Mouse (Mus musculus) thymus, adult 2 months (tissue): ENCODE data around the gene Ezr.

Source experiments
- CTCF ChIP-seq: fragments of 200-500 bp; IDR thresholded peaks from 2 replicates; pipeline ENCODE4 v1.5.1; 2012; ENCODE audit warnings: mild to moderate bottlenecking, control low read depth, low read length, moderate library complexity, borderline replicate concordance; ENCODE audit not compliant: control insufficient read depth, poor library complexity, insufficient read depth; ENCODE audit errors: extremely low read depth
- POLR2A ChIP-seq: fragments of 200-500 bp; IDR thresholded peaks from 2 replicates; pipeline ENCODE4 v1.6.1; 2012; ENCODE audit warnings: mild to moderate bottlenecking, low read length, control low read depth, moderate library complexity; ENCODE audit not compliant: control insufficient read depth, poor library complexity, insufficient read depth; ENCODE audit errors: extremely low read depth

DNA sequence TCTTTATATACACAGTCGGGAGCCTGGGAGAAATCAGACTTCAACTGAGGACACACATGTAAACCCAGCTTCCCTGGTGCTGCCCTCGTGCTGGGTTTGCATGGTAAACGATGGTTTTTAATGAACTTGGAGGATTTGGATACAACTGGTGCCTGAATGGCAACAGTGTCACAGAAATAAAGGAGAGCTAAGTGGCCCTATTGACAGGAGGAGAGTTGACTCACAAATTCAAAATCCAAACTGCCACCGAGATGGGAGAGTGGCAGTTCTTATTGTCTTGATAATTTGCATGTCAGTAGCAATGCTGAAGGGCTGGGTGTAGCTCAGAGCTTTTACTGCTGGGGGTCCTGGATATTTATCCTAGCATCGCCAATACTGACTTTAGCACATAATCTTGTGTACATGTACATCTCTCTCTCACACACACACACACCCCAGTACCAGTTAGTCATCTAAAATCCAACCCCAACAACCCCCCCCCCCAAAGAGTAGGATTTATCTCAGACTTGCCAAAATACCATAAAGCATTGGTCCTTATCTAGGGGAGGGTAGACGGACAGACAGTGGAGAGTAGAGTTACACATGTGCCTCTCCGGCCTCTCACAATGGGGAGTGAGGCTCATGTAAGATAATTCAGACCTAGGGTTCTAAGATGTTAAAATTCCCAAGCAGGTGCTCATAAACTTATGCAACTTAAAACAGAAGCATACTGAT, 18.9 kb downstream of the Ezr start:
- TF ChIP-seq CTCF (no peak), POLR2A (no peak)
